Mouse (Mus musculus) midbrain, embryonic 12.5 days (tissue): ENCODE results near the gene 4933405L10Rik. TPM values are rescaled to one million over a fixed set of nuclear protein-coding genes. Genes with fewer than 3 reads are reported as not detected.

Source experiments
- ATAC-seq: fragments of 200-750 bp; cut with Nextera tagmentation; 2 replicates; pipeline ENCODE4 v1.8.0; 2017; ENCODE audit warnings: low read depth, moderate TSS enrichment, moderate library complexity; ENCODE audit not compliant: low FRiP score
- H3K27ac ChIP-seq: fragments of 300-500 bp; sonication (generic); replicated peaks from 2 replicates; pipeline ENCODE4 v1.5.1; 2016; ENCODE audit warnings: mild to moderate bottlenecking
- H3K27me3 ChIP-seq: fragments of 300-500 bp; sonication (generic); 2 replicates; pipeline ENCODE4 v1.6.1; 2016; ENCODE audit warnings: mild to moderate bottlenecking
- H3K36me3 ChIP-seq: fragments of 300-500 bp; sonication (generic); 2 replicates; pipeline ENCODE4 v1.6.1; 2016
- H3K4me1 ChIP-seq: fragments of 300-500 bp; sonication (generic); 2 replicates; pipeline ENCODE4 v1.6.1; 2016
- H3K4me2 ChIP-seq: fragments of 300-500 bp; sonication (generic); replicated peaks from 2 replicates; pipeline ENCODE4 v1.6.1; 2016; ENCODE audit warnings: mild to moderate bottlenecking, moderate library complexity
- H3K4me3 ChIP-seq: fragments of 300-500 bp; sonication (generic); 2 replicates; pipeline ENCODE4 v1.5.1; 2016; ENCODE audit warnings: mild to moderate bottlenecking
- H3K9ac ChIP-seq: fragments of 300-500 bp; sonication (generic); replicated peaks from 2 replicates; pipeline ENCODE4 v1.6.1; 2016; ENCODE audit warnings: mild to moderate bottlenecking, moderate library complexity
- H3K9me3 ChIP-seq: fragments of 300-500 bp; sonication (generic); 2 replicates; pipeline ENCODE4 v1.6.1; 2016; ENCODE audit warnings: mild to moderate bottlenecking
- WGBS: fragments of 180-500 bp; shearing (Covaris S2); methylation state at CpG from one replicate; pipeline ENCODE4 v1.1.7; 2016; 5-methylcytosine and 5-hydroxymethylcytosine counted together
- polyA plus RNA-seq: library from polyadenylated mRNA; unstranded; fragments of >200 nt; fragmentation: Nextera tagmentation; extraction: Ambion mirVana; gene quantifications from 2 replicates; pipeline ENCODE4 v1.2.1, GENCODE M21; 2016

4933405L10Rik gene
- polyA plus RNA-seq, 1 experiment from 2014 or later, result 0.27 TPM

DNA sequence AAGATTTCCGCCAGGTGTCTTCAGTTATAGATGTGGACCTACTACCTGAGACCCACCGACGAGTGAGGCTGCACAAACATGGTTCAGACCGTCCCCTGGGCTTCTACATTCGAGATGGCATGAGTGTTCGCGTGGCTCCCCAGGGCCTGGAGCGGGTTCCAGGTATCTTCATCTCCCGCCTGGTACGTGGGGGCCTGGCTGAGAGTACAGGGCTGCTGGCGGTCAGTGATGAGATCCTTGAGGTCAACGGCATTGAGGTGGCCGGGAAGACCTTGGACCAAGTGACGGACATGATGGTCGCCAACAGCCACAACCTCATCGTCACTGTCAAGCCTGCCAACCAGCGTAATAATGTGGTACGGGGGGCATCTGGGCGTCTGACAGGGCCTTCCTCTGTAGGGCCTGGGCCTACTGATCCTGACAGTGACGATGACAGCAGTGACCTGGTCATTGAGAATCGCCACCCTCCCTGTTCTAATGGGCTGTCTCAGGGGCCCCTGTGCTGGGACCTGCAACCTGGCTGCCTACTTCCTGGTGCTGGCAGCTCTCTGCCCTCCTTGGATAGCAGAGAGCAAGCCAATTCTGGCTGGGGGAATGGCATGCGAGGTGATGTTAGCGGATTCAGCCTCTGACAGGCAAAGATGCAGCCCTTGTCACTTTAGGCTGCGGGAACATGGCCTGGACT, 4.6 kb upstream of the 4933405L10Rik start:
- Histone ChIP-seq H3K4me3 (no peak overlapping the region; the same call in 1 of the 2 replicates), H3K4me2 (no peak overlapping the region), H3K27ac (no peak overlapping the region), H3K9me3 (no peaks in the 10 kb centered on the region), H3K27me3 (no peaks in the 10 kb centered on the region), H3K9ac (no peak overlapping the region; the same call in 1 of the 2 replicates), H3K4me1 (peaks cover 41% of the 10 kb centered on the region), H3K36me3 (peaks cover 30% of the 10 kb centered on the region)
- ATAC-seq, result no peak
- 91% methylated on average over 24 of the region's 24 CpGs for WGBS

- ATAC-seq, result no peak
- Histone ChIP-seq H3K27me3 (no peaks in the 10 kb centered on the region), H3K9ac (no peak overlapping the region), H3K4me3 (no peak overlapping the region), H3K4me1 (peaks cover 41% of the 10 kb centered on the region), H3K9me3 (no peaks in the 10 kb centered on the region), H3K36me3 (peaks cover 20% of the 10 kb centered on the region), H3K27ac (no peak overlapping the region), H3K4me2 (no peak overlapping the region)
- 95% methylated on average over 34 of the region's 34 CpGs for WGBS
Observed at GRCm38 (mm10) chr8:105704146-105704812, 3.2 kb upstream of the 4933405L10Rik start.

DNA sequence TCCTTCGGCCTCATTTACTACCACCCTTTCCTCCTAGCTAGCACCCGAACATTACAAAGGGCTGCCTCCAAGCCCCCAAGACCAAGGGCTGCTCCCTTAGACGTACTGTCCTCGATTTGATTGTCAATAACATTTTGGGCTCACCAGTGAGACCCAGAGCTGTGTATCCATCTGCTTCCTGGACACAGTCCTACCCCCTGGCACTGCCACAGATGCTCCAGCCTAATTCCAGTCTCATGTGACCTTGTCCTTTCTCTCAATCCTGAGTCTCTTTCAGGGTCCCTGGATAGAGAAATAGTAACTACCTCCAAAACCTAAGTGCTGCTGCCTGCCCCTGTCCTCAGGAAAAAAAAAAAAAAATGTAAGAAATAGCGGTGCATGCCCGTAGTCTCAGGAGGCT, 2.5 kb upstream of the 4933405L10Rik start:
- H3K4me1 ChIP-seq, result peaks cover 35% of the 10 kb centered on the region
- no peak overlapping the region for H3K4me2 ChIP-seq
- no peaks in the 10 kb centered on the region for H3K9me3 ChIP-seq
- 93% methylated on average over 6 of the region's 6 CpGs for WGBS
- H3K27me3 ChIP-seq, result no peaks in the 10 kb centered on the region
- no peak for ATAC-seq
- no peak overlapping the region for H3K27ac ChIP-seq
- peaks cover 20% of the 10 kb centered on the region for H3K36me3 ChIP-seq
- no peak overlapping the region for H3K9ac ChIP-seq
- H3K4me3 ChIP-seq, result no peak overlapping the region

GRCm38 (mm10) chr8:105706426-105706825, 1.0 kb upstream of the 4933405L10Rik start:
- peaks cover 20% of the 10 kb centered on the region for H3K36me3 ChIP-seq
- peak overlapping the region; percentile 91 for H3K4me2 ChIP-seq
- 76% methylated on average over 12 of the region's 12 CpGs for WGBS
- peak overlapping the region; percentile 75 for H3K4me3 ChIP-seq
- ATAC-seq, result no peak
- peaks cover 29% of the 10 kb centered on the region for H3K4me1 ChIP-seq
- H3K27me3 ChIP-seq, result no peaks in the 10 kb centered on the region
- H3K9me3 ChIP-seq, result no peaks in the 10 kb centered on the region
- H3K9ac ChIP-seq, result no peak overlapping the region; the same call in 1 of the 2 replicates
- no peak overlapping the region for H3K27ac ChIP-seq

DNA sequence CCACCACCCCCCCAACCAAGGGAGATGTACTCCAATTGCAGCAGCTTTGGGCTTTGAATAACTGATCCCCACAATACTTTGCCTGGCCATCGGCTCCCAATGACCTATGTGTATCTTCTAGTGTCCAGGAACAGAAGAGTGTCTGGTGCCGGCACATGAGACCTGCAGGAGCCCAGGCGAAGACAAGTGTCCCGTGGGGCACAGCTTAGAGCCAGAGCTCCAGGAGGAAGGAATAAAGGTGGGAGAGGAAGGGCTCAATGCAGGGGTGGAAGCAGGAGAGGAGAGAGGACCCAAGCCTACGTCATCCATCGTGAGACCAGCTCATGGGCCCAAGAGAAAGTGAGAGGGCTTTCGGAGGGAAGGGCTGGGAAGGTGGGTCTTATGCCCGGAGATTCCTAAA, 1.2 kb downstream of the 4933405L10Rik start:
- H3K27me3 ChIP-seq, result no peaks in the 10 kb centered on the region
- H3K27ac ChIP-seq, result no peak overlapping the region
- 95% methylated on average over 8 of the region's 8 CpGs for WGBS
- peaks cover 17% of the 10 kb centered on the region for H3K4me1 ChIP-seq
- H3K9ac ChIP-seq, result no peak overlapping the region
- H3K4me2 ChIP-seq, result no peak overlapping the region
- H3K9me3 ChIP-seq, result no peaks in the 10 kb centered on the region
- H3K36me3 ChIP-seq, result peaks cover 9% of the 10 kb centered on the region
- ATAC-seq, result peak; percentile 2; the same call in 1 of the 2 replicates
- no peak overlapping the region for H3K4me3 ChIP-seq

- H3K27me3 ChIP-seq, result no peaks in the 10 kb centered on the region
- no peak overlapping the region for H3K4me3 ChIP-seq
- no peak overlapping the region for H3K27ac ChIP-seq
- no peak overlapping the region for H3K9ac ChIP-seq
- H3K4me2 ChIP-seq, result no peak overlapping the region
- no peak for ATAC-seq
- WGBS, result 73% methylated on average over 13 of the region's 14 CpGs
- H3K4me1 ChIP-seq, result peaks cover 17% of the 10 kb centered on the region
- H3K36me3 ChIP-seq, result peaks cover 3% of the 10 kb centered on the region
- no peaks in the 10 kb centered on the region for H3K9me3 ChIP-seq
Observed at GRCm38 (mm10) chr8:105709317-105709716, 1.9 kb downstream of the 4933405L10Rik start.

DNA sequence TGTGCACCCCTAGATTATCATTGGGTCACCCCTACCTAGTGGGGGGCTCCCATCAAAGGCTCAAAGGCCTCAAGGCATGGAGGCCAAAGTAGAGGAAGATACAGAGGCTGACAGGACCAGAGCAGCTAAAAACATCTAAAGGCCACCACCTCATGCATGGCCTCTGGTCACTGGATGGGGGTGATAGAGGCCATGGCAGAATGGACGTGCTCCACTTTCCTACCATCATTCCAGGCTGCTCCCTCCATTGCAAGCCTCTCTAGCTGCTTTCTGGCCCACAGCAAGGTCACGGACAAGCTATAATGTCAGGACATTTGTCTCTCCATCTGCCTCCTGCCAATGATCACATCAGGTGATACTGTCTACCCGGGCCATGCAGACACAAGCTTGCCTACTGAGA, 4.8 kb downstream of the 4933405L10Rik start:
- no peak overlapping the region for H3K9ac ChIP-seq
- H3K27me3 ChIP-seq, result no peaks in the 10 kb centered on the region
- ATAC-seq, result no peak

DNA sequence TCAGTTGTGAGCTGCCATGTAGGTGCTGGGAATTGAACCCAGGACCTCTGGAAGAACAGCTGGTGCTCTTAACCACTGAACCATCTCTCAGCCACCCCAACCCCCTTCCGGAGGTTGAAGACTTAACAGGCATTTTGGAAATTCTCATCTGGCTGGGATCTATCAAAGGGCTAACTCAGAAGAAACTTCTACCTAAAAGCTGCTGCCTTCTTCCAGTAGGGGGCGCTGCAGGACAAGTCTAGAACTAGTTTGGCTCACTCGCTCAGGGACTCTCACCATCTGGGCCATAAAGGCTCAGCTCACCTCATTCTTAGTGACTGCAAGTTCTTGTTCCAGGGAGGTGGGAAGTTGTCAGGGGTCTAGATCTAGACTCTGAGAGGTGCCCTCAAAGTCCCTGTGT, 6.7 kb downstream of the 4933405L10Rik start:
- Histone ChIP-seq H3K9me3 (no peaks in the 10 kb centered on the region), H3K4me2 (no peak overlapping the region), H3K27ac (no peak overlapping the region), H3K27me3 (no peaks in the 10 kb centered on the region), H3K36me3 (peaks cover 16% of the 10 kb centered on the region), H3K4me3 (no peak overlapping the region), H3K9ac (no peak overlapping the region), H3K4me1 (no peaks in the 10 kb centered on the region)
- ATAC-seq, result peak; percentile 36; the same call in 1 of the 2 replicates
- 1% methylated on average over 3 of the region's 3 CpGs for WGBS

More for the DNA sequence above, 4.8 kb downstream of the 4933405L10Rik start:
- Histone ChIP-seq H3K4me2 (no peak overlapping the region), H3K36me3 (peaks cover 14% of the 10 kb centered on the region), H3K27ac (no peak overlapping the region), H3K9me3 (no peaks in the 10 kb centered on the region), H3K4me3 (no peak overlapping the region), H3K4me1 (peaks cover 4% of the 10 kb centered on the region)
- WGBS, result 85% methylated on average over 3 of the region's 3 CpGs

DNA sequence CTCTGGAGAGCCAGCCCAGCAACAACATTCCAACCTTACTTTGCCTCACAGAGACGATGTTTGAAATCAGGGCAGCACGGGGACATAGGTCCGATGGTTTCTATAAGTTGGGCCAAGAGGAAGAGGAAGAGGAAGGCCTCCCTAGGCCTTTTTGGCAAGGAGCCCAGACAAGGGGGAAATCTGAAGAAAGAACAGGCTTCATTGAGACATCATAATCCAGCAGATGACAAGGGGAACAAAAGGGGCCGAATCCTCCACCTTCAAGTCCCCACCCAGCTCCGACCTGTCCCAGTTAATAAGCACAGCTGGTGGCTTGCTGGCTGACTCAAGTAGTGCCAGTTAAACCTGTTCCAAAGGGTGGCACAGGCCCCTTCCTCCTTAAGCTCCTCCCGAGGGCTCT, 7.6 kb downstream of the 4933405L10Rik start:
- no peak for ATAC-seq
- Histone ChIP-seq H3K9me3 (no peaks in the 10 kb centered on the region), H3K36me3 (peaks cover 16% of the 10 kb centered on the region), H3K4me1 (no peaks in the 10 kb centered on the region), H3K9ac (no peak overlapping the region), H3K27me3 (no peaks in the 10 kb centered on the region), H3K4me3 (no peak overlapping the region), H3K27ac (no peak overlapping the region), H3K4me2 (no peak overlapping the region)
- WGBS, result 87% methylated on average over 6 of the region's 6 CpGs

GRCm38 (mm10) chr8:105716302-105716945, 9.0 kb downstream of the 4933405L10Rik start:
- no peak overlapping the region for H3K9ac ChIP-seq
- no peaks in the 10 kb centered on the region for H3K4me1 ChIP-seq
- H3K27ac ChIP-seq, result no peak overlapping the region
- ATAC-seq, result no peak
- no peak overlapping the region for H3K4me3 ChIP-seq
- no peak overlapping the region for H3K4me2 ChIP-seq
- 93% methylated on average over 15 of the region's 15 CpGs for WGBS
- no peaks in the 10 kb centered on the region for H3K9me3 ChIP-seq
- H3K27me3 ChIP-seq, result no peaks in the 10 kb centered on the region
- peaks cover 22% of the 10 kb centered on the region for H3K36me3 ChIP-seq

DNA sequence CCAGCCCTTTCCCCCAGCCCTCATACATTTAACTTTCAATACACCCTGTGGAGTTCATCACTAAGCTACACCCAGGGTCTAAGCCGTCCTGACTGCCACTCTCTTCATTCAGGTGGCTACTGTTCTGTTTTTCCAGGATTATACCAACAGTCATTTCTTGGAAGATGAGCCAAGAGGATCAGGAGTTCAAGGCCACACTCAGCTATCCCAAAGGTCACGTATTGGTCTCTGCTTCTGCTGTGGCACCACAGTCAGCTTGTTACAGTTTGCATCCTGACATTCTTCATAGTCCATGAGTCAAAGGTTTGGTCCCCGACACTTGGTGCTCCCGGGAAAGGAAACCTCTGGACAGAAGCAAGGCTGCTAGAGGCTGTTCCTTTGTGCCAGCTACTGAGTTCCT, 12.2 kb downstream of the 4933405L10Rik start:
- Histone ChIP-seq H3K4me2 (no peak overlapping the region), H3K4me3 (no peak overlapping the region), H3K36me3 (peaks cover 37% of the 10 kb centered on the region), H3K9me3 (no peaks in the 10 kb centered on the region), H3K4me1 (no peaks in the 10 kb centered on the region), H3K27ac (no peak overlapping the region), H3K9ac (no peak overlapping the region), H3K27me3 (no peaks in the 10 kb centered on the region)
- ATAC-seq, result no peak
- WGBS, result 86% methylated on average over 4 of the region's 4 CpGs

- H3K4me2 ChIP-seq, result no peak overlapping the region
- no peaks in the 10 kb centered on the region for H3K4me1 ChIP-seq
- H3K27me3 ChIP-seq, result no peaks in the 10 kb centered on the region
- H3K4me3 ChIP-seq, result no peak overlapping the region
- no peak overlapping the region for H3K27ac ChIP-seq
- ATAC-seq, result no peak
- H3K9me3 ChIP-seq, result no peaks in the 10 kb centered on the region
- H3K9ac ChIP-seq, result no peak overlapping the region
- WGBS, result 97% methylated on average over 9 of the region's 9 CpGs
- H3K36me3 ChIP-seq, result peaks cover 42% of the 10 kb centered on the region
Observed at GRCm38 (mm10) chr8:105722861-105723260, 15.4 kb downstream of the 4933405L10Rik start.
